Mouse (Mus musculus): ENCODE data around the gene Vmn1r34. TPM values are rescaled to one million over a fixed set of nuclear protein-coding genes. Genes with fewer than 3 reads are reported as not detected.

Vmn1r34 gene
- not detected in 2 replicates for polyA plus RNA-seq (2012; rRNA removed; ENCODE audit: low replicate concordance)

GRCm38 (mm10) chr6:66643779-66644178 is at the start of gene Vmn1r34:
TSS of gene Vmn1r34 (minus strand) at chr6:66643879.

GRCm38 (mm10) chr6:66685806-66686205 is 42.1 kb upstream of the Vmn1r34 start, which contains the start of gene Vmn1r35:
TSS of gene Vmn1r35 (minus strand) at chr6:66685906.

GRCm38 (mm10) chr6:66618182-66618581 is 25.5 kb downstream of the Vmn1r34 start, which contains the start of gene Vmn1r33:
TSS of gene Vmn1r33 (minus strand) at chr6:66618282.

Other genes with a start within 250 kb of the Vmn1r34 start
- 2.0 and 2.6 TPM in 2 replicates for gene Mad2l1, start 108.5 kb downstream of the Vmn1r34 start, polyA plus RNA-seq (2012; rRNA removed; ENCODE audit: low replicate concordance)
- gene Vmn1r32, start 83.8 kb downstream of the Vmn1r34 start, polyA plus RNA-seq (2012; rRNA removed; ENCODE audit: low replicate concordance) = 0.11 and 0.12 TPM in 2 replicates
- gene Vmn1r33, start 25.6 kb downstream of the Vmn1r34 start, polyA plus RNA-seq (2012; rRNA removed; ENCODE audit: low replicate concordance) = not detected in 2 replicates
- gene Vmn1r35, start 42.0 kb upstream of the Vmn1r34 start, polyA plus RNA-seq (2012; rRNA removed; ENCODE audit: low replicate concordance) = 0.07 TPM in 1 of 2 replicates, not detected in the other
- gene Vmn1r36, start 75.3 kb upstream of the Vmn1r34 start, polyA plus RNA-seq (2012; rRNA removed; ENCODE audit: low replicate concordance) = not detected in 2 replicates
- gene Vmn1r37, start 85.5 kb upstream of the Vmn1r34 start, polyA plus RNA-seq (2012; rRNA removed; ENCODE audit: low replicate concordance) = not detected in 2 replicates
- 0.04 and 0.27 TPM in 2 replicates for gene Vmn1r38, start 138.7 kb upstream of the Vmn1r34 start, polyA plus RNA-seq (2012; rRNA removed; ENCODE audit: low replicate concordance)
- gene Vmn1r39, start 166.7 kb upstream of the Vmn1r34 start, polyA plus RNA-seq (2012; rRNA removed; ENCODE audit: low replicate concordance) = not detected in 2 replicates

All from mammary gland, adult 2 months (tissue).